Mouse (Mus musculus) c-Kit-positive CD71-negative TER-119-negative erythroid progenitor cells, embryonic 14.5 days (primary cell): ENCODE measurements around the gene Rassf2.

Experiments used
- DNase-seq: peaks from one replicate; pipeline ENCODE4 v3.0.0-alpha.2; 2013; ENCODE audit warnings: low read depth

Gene Rassf2

GRCm38 (mm10) chr2:132029646-132030417, at the start of gene Rassf2:
Rassf2 (minus strand) TSS chr2:132030258.
- DNase-seq = peak; percentile 75

GRCm38 (mm10) chr2:132079139-132079538, 49.1 kb upstream of the Rassf2 start:
- no peak for DNase-seq

GRCm38 (mm10) chr2:132073052-132073451, 43.0 kb upstream of the Rassf2 start:
- no peak for DNase-seq

- DNase-seq = no peak
Observed at GRCm38 (mm10) chr2:132069985-132070735, 40.1 kb upstream of the Rassf2 start.

GRCm38 (mm10) chr2:132064185-132064831, 34.2 kb upstream of the Rassf2 start:
- no peak for DNase-seq

GRCm38 (mm10) chr2:132063776-132064175, 33.7 kb upstream of the Rassf2 start:
- DNase-seq = no peak

GRCm38 (mm10) chr2:132061884-132062283, 31.8 kb upstream of the Rassf2 start:
- no peak for DNase-seq

- no peak for DNase-seq
Observed at GRCm38 (mm10) chr2:132059919-132060318, 29.9 kb upstream of the Rassf2 start.

GRCm38 (mm10) chr2:132055349-132055753, 25.3 kb upstream of the Rassf2 start:
- DNase-seq = no peak

GRCm38 (mm10) chr2:132053824-132054223, 23.8 kb upstream of the Rassf2 start:
- DNase-seq = no peak

- no peak for DNase-seq
Observed at GRCm38 (mm10) chr2:132051798-132052197, 21.7 kb upstream of the Rassf2 start.

- DNase-seq = no peak
Observed at GRCm38 (mm10) chr2:132049921-132050320, 19.9 kb upstream of the Rassf2 start.

GRCm38 (mm10) chr2:132049491-132049890, 19.4 kb upstream of the Rassf2 start:
- no peak for DNase-seq

- DNase-seq = no peak
Observed at GRCm38 (mm10) chr2:132048143-132048772, 18.2 kb upstream of the Rassf2 start.

GRCm38 (mm10) chr2:132047364-132047763, 17.3 kb upstream of the Rassf2 start:
- no peak for DNase-seq

- no peak for DNase-seq
Observed at GRCm38 (mm10) chr2:132046659-132047058, 16.6 kb upstream of the Rassf2 start.

- no peak for DNase-seq
Observed at GRCm38 (mm10) chr2:132044320-132045274, 14.5 kb upstream of the Rassf2 start.

- no peak for DNase-seq
Observed at GRCm38 (mm10) chr2:132043101-132043621, 13.1 kb upstream of the Rassf2 start.

GRCm38 (mm10) chr2:132039894-132040293, 9.8 kb upstream of the Rassf2 start:
- DNase-seq = no peak

- no peak for DNase-seq
Observed at GRCm38 (mm10) chr2:132036326-132036725, 6.3 kb upstream of the Rassf2 start.

GRCm38 (mm10) chr2:132035470-132035835, 5.4 kb upstream of the Rassf2 start:
- DNase-seq = no peak
